Mouse (Mus musculus) brain, embryonic 14.5 days (tissue): ENCODE data around the gene Fam171b. TPM values are rescaled to one million over a fixed set of nuclear protein-coding genes. Genes with fewer than 3 reads are reported as not detected.

Source experiments
- DNase-seq: peaks from one replicate; pipeline ENCODE4 v3.0.0-alpha.2; 2011; ENCODE audit warnings: low read depth
- CTCF ChIP-seq: fragments of 200-500 bp; IDR thresholded peaks from 2 replicates; pipeline ENCODE4 v1.5.1; 2012; ENCODE audit warnings: inconsistent platforms, mild to moderate bottlenecking, moderate library complexity, borderline replicate concordance; ENCODE audit not compliant: insufficient read depth, insufficient read length; ENCODE audit errors: extremely low read depth
- POLR2A ChIP-seq: fragments of 200-500 bp; IDR thresholded peaks from 2 replicates; pipeline ENCODE4 v1.6.1; 2012; ENCODE audit warnings: mild to moderate bottlenecking, inconsistent platforms, borderline replicate concordance; ENCODE audit not compliant: poor library complexity, insufficient read depth, insufficient read length, severe bottlenecking; ENCODE audit errors: extremely low read depth
- polyA plus RNA-seq: library from polyadenylated mRNA; depleted of rRNA; stranded (reverse); fragments of >200 nt; gene quantifications from 2 replicates; pipeline ENCODE4 v1.2.3, GENCODE M21; 2012; rRNA removed

Fam171b gene
- polyA plus RNA-seq, 1 experiment: 49.8 TPM

GRCm38 (mm10) chr2:83901896-83902540 lies 89.6 kb downstream of the Fam171b start:
- DNase-seq: no peak
- TF ChIP-seq POLR2A (no peak), CTCF (no peak)

- TF ChIP-seq POLR2A: no peak
- TF ChIP-seq CTCF: no peak
- no peak for DNase-seq
These were observed 117.1 kb downstream of the Fam171b start for GRCm38 (mm10) chr2:83929478-83930088.

Other genes starting within 250 kb of the Fam171b start
- gene Zc3h15, start 168.2 kb upstream of the Fam171b start, polyA plus RNA-seq: 91.6 and 129 TPM in 2 replicates
- gene Itgav, start 88.2 kb upstream of the Fam171b start, polyA plus RNA-seq: 10.0 and 17.6 TPM in 2 replicates
- not detected in 2 replicates for gene Zswim2, start 128.6 kb downstream of the Fam171b start, polyA plus RNA-seq
- gene Gm13698, start 143.1 kb downstream of the Fam171b start, polyA plus RNA-seq: not detected in 2 replicates
- not detected in 2 replicates for gene Gm13693, start 148.9 kb downstream of the Fam171b start, polyA plus RNA-seq
- gene Gm13695, start 154.7 kb downstream of the Fam171b start, polyA plus RNA-seq: not detected in 2 replicates
- gene Gm13696, start 160.5 kb downstream of the Fam171b start, polyA plus RNA-seq: not detected in 2 replicates
- gene Gm13694, start 166.3 kb downstream of the Fam171b start, polyA plus RNA-seq: not detected in 2 replicates
- not detected in 2 replicates for gene Gm13697, start 172.1 kb downstream of the Fam171b start, polyA plus RNA-seq
- gene Gm13691, start 177.9 kb downstream of the Fam171b start, polyA plus RNA-seq: not detected in 2 replicates